Mouse (Mus musculus): ENCODE results near the gene Rtl3. TPM values are rescaled to one million over a fixed set of nuclear protein-coding genes. Genes with fewer than 3 reads are reported as not detected.

Gene Rtl3
- 12.4 and 14.9 TPM in 2 replicates for polyA plus RNA-seq (2014; fragmentation: Nextera tagmentation; extraction: Ambion mirVana)

GRCm38 (mm10) chrX:106840409-106840808, at the start of gene Rtl3:
Rtl3 (minus strand) TSS chrX:106840644.
- no peaks in the 10 kb centered on the region for H3K4me1 ChIP-seq (replicated peaks; ENCODE audit: control insufficient read depth, insufficient read depth, low read length)
- H3K27ac ChIP-seq (ENCODE audit: low read depth), result peak within 1 kb of the TSS; percentile 22; the same call in 1 of the 2 replicates
- H3K9ac ChIP-seq (ENCODE audit: low read length), result no peak within 1 kb of the TSS
- H3K9me3 ChIP-seq (ENCODE audit: control insufficient read depth, low read length), result peaks cover 12% of the 10 kb centered on the region
- ATAC-seq (replicated peaks; ENCODE audit: low FRiP score, low TSS enrichment, low read depth) (no peak), DNase-seq (ENCODE audit: low spot score) (no peak)
- peak within 1 kb of the TSS; percentile 10; the same call in 1 of the 2 replicates for H3K4me3 ChIP-seq (ENCODE audit: low read depth, low read length)
- H3K27me3 ChIP-seq (replicated peaks; ENCODE audit: control insufficient read depth, insufficient read depth, low read length), result no peaks in the 10 kb centered on the region
- peak within 1 kb of the TSS; percentile 32 for H3K4me2 ChIP-seq (ENCODE audit: low read length)
- 28% methylated on average over 7 of the region's 7 CpGs for WGBS
- no peaks in the 10 kb centered on the region for H3K36me3 ChIP-seq (ENCODE audit: control insufficient read depth, insufficient read depth, low read length)

DNA sequence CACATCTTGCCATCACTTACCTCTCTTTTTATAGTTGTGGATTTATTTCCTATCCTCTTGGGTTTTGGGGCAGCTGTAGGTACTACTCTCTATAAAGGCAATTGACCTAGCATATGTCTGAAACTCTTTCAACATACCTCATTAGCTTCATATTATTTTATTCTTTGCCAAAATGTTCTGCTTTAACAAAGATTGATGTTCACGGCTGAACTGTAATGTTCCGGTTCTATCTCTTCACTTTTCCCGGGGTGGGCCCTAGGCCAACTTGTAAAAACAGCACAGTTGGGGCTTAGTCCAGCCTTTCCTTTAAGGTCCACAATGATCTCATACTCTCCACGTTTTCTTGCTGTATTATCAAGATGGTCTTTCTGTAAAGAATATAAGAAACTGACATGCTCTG, 31.9 kb upstream of the Rtl3 start:
- no peaks in the 10 kb centered on the region for H3K4me1 ChIP-seq (replicated peaks; ENCODE audit: control insufficient read depth, insufficient read depth, low read length)
- DNase-seq (ENCODE audit: low spot score) (no peak), ATAC-seq (replicated peaks; ENCODE audit: low FRiP score, low TSS enrichment, low read depth) (no peak)
- no peak overlapping the region for H3K4me2 ChIP-seq (ENCODE audit: low read length)
- 53% methylated on average over 4 of the region's 4 CpGs for WGBS
- H3K36me3 ChIP-seq (ENCODE audit: control insufficient read depth, insufficient read depth, low read length), result no peaks in the 10 kb centered on the region
- H3K9me3 ChIP-seq (ENCODE audit: control insufficient read depth, low read length), result no peaks in the 10 kb centered on the region
- peak overlapping the region; percentile 16; the same call in 1 of the 2 replicates for H3K27ac ChIP-seq (ENCODE audit: low read depth)
- no peak overlapping the region for H3K4me3 ChIP-seq (ENCODE audit: low read depth, low read length)
- no peak overlapping the region for H3K9ac ChIP-seq (ENCODE audit: low read length)
- H3K27me3 ChIP-seq (replicated peaks; ENCODE audit: control insufficient read depth, insufficient read depth, low read length), result no peaks in the 10 kb centered on the region

GRCm38 (mm10) chrX:106871894-106872293, 31.4 kb upstream of the Rtl3 start:
- H3K9ac ChIP-seq (ENCODE audit: low read length), result no peak overlapping the region
- no peaks in the 10 kb centered on the region for H3K36me3 ChIP-seq (ENCODE audit: control insufficient read depth, insufficient read depth, low read length)
- H3K27me3 ChIP-seq (replicated peaks; ENCODE audit: control insufficient read depth, insufficient read depth, low read length), result no peaks in the 10 kb centered on the region
- no peak for ATAC-seq (replicated peaks; ENCODE audit: low FRiP score, low TSS enrichment, low read depth)
- no peak overlapping the region for H3K4me3 ChIP-seq (ENCODE audit: low read depth, low read length)
- 38% methylated on average over 3 of the region's 3 CpGs for WGBS
- no peak overlapping the region for H3K27ac ChIP-seq (ENCODE audit: low read depth)
- no peak for DNase-seq (ENCODE audit: low spot score)
- H3K4me1 ChIP-seq (replicated peaks; ENCODE audit: control insufficient read depth, insufficient read depth, low read length), result no peaks in the 10 kb centered on the region
- H3K4me2 ChIP-seq (ENCODE audit: low read length), result no peak overlapping the region
- no peaks in the 10 kb centered on the region for H3K9me3 ChIP-seq (ENCODE audit: control insufficient read depth, low read length)

DNA sequence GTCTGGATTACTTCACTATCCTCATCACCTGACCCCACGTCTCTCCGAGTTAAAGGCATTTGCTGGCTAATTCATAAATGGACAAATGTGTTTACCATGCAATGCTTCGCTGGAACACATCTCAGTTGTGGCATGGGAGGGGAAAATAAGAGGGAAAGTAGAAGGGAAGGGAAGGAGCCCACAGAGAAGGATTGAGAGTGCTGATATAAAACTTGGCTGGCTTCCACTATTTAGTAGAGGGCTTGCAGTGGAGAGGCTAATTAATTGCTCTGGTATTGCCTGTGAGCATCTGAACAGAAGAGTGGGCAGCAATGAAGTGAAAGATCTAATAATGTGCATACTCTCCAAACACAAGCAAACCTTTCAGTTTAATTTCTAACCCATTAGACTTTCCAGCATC, 31.0 kb upstream of the Rtl3 start:
- Histone ChIP-seq H3K36me3 (ENCODE audit: control insufficient read depth, insufficient read depth, low read length) (no peaks in the 10 kb centered on the region), H3K4me2 (ENCODE audit: low read length) (no peak overlapping the region), H3K9me3 (ENCODE audit: control insufficient read depth, low read length) (no peaks in the 10 kb centered on the region), H3K4me1 (replicated peaks; ENCODE audit: control insufficient read depth, insufficient read depth, low read length) (no peaks in the 10 kb centered on the region), H3K9ac (ENCODE audit: low read length) (no peak overlapping the region), H3K27me3 (replicated peaks; ENCODE audit: control insufficient read depth, insufficient read depth, low read length) (no peaks in the 10 kb centered on the region), H3K27ac (ENCODE audit: low read depth) (no peak overlapping the region), H3K4me3 (ENCODE audit: low read depth, low read length) (no peak overlapping the region)
- 42% methylated on average over 3 of the region's 3 CpGs for WGBS
- DNase-seq (ENCODE audit: low spot score), result no peak
- no peak for ATAC-seq (replicated peaks; ENCODE audit: low FRiP score, low TSS enrichment, low read depth)

DNA sequence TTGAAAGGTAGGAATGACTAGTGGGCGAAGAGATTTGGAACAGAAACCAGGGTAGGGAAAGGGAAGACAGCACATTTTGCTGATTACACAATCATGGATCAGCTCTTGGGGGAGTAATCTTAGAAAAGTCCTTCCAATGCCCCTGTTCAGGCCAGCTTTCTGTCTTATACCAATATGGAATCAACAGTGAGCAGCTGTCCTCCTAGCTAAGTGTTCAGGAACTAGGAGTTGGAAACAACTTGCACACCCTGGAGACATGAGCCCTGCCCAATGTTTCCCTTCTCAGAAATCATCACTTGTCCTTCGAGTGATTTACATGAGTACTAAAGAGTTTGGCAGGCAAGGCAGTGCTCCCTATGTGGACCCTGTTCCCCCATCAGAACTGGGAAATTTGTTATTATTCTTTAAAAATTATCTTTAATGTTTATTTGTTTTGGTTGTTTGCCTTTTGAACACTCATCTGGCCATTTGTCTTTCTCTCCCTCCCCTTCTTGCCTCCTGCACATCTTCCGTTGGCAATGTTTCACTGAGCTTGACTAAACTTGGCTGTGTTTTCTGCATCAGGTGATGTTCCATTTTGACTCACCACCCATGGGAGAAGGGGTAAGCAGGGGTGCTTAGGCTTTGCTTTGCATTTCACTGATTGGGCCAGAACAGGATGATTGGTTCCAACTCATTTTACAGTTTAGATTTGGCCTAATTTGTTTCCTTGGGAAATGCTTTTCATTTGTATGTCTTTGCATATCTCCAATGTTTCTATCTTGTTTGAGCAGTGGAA, 13.3 kb upstream of the Rtl3 start:
- no peaks in the 10 kb centered on the region for H3K4me1 ChIP-seq (replicated peaks; ENCODE audit: control insufficient read depth, insufficient read depth, low read length)
- DNase-seq (ENCODE audit: low spot score) (no peak), ATAC-seq (replicated peaks; ENCODE audit: low FRiP score, low TSS enrichment, low read depth) (no peak)
- H3K36me3 ChIP-seq (ENCODE audit: control insufficient read depth, insufficient read depth, low read length), result no peaks in the 10 kb centered on the region
- H3K27me3 ChIP-seq (replicated peaks; ENCODE audit: control insufficient read depth, insufficient read depth, low read length), result 0 out of 2 replicates have a peak, but pooled peaks cover 3% of the 10 kb centered on the region
- no peak overlapping the region for H3K4me3 ChIP-seq (ENCODE audit: low read depth, low read length)
- H3K27ac ChIP-seq (ENCODE audit: low read depth), result no peak overlapping the region
- H3K9me3 ChIP-seq (ENCODE audit: control insufficient read depth, low read length), result no peaks in the 10 kb centered on the region
- WGBS, result 81% methylated on average over 3 of the region's 3 CpGs
- no peak overlapping the region for H3K4me2 ChIP-seq (ENCODE audit: low read length)
- H3K9ac ChIP-seq (ENCODE audit: low read length), result no peak overlapping the region

DNA sequence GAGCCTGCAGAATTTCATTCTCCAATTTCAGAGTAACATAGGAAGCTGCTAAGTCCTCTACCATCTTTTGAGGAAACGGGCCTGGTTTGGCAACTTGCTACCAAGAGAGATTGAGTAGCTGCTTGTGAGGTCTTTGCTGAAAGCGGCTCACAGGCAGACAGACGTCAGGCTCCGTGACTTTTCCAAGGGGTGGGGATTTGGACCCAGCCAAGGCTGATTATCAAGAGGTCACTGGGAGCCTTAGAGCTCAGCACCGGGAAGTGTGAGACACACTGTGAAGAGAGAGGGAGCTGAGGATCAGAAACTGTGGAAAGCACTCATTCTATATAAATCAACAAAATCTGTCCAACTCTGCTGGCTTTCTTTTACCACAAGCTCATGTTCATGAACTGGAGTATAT, 853 bp downstream of the Rtl3 start:
- ATAC-seq (replicated peaks; ENCODE audit: low FRiP score, low TSS enrichment, low read depth) (no peak), DNase-seq (ENCODE audit: low spot score) (no peak)
- Histone ChIP-seq H3K9me3 (ENCODE audit: control insufficient read depth, low read length) (peaks cover 12% of the 10 kb centered on the region), H3K4me1 (replicated peaks; ENCODE audit: control insufficient read depth, insufficient read depth, low read length) (no peaks in the 10 kb centered on the region), H3K27me3 (replicated peaks; ENCODE audit: control insufficient read depth, insufficient read depth, low read length) (no peaks in the 10 kb centered on the region), H3K4me3 (ENCODE audit: low read depth, low read length) (peak overlapping the region; percentile 10; the same call in 1 of the 2 replicates), H3K4me2 (ENCODE audit: low read length) (peak overlapping the region; percentile 22; the same call in 1 of the 2 replicates), H3K27ac (ENCODE audit: low read depth) (no peak overlapping the region), H3K9ac (ENCODE audit: low read length) (no peak overlapping the region), H3K36me3 (ENCODE audit: control insufficient read depth, insufficient read depth, low read length) (no peaks in the 10 kb centered on the region)
- 38% methylated on average over 5 of the region's 5 CpGs for WGBS

DNA sequence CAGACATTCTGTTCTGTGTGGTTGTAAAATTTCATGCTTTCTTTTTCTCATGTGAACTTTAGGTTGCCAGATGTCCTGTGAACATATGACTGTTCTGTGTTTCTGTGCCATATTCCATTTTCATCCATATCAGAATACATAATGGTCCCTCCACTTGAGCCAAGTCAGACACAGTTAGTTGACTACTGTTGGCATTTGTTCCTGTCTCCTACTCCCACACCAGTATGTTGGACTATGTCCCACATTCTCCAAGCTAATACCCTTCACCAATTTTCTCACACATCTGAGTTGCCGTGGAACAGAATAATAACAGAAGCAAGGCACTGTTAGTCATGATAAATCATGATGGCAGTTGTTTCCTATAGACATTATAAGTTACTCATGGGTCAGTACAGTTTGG, 9.9 kb downstream of the Rtl3 start:
- DNase-seq (ENCODE audit: low spot score) (no peak), ATAC-seq (replicated peaks; ENCODE audit: low FRiP score, low TSS enrichment, low read depth) (no peak)
- H3K27me3 ChIP-seq (replicated peaks; ENCODE audit: control insufficient read depth, insufficient read depth, low read length), result no peaks in the 10 kb centered on the region
- 62% methylated on average over 1 of the region's 1 CpGs for WGBS
- H3K36me3 ChIP-seq (ENCODE audit: control insufficient read depth, insufficient read depth, low read length), result no peaks in the 10 kb centered on the region
- H3K9me3 ChIP-seq (ENCODE audit: control insufficient read depth, low read length), result no peaks in the 10 kb centered on the region
- no peaks in the 10 kb centered on the region for H3K4me1 ChIP-seq (replicated peaks; ENCODE audit: control insufficient read depth, insufficient read depth, low read length)
- H3K9ac ChIP-seq (ENCODE audit: low read length), result no peak overlapping the region
- H3K4me3 ChIP-seq (ENCODE audit: low read depth, low read length), result no peak overlapping the region
- no peak overlapping the region for H3K27ac ChIP-seq (ENCODE audit: low read depth)
- no peak overlapping the region for H3K4me2 ChIP-seq (ENCODE audit: low read length)

GRCm38 (mm10) chrX:106809560-106810226, 30.8 kb downstream of the Rtl3 start:
- Histone ChIP-seq H3K27me3 (replicated peaks; ENCODE audit: control insufficient read depth, insufficient read depth, low read length) (no peaks in the 10 kb centered on the region), H3K4me2 (ENCODE audit: low read length) (no peak overlapping the region), H3K36me3 (ENCODE audit: control insufficient read depth, insufficient read depth, low read length) (no peaks in the 10 kb centered on the region), H3K27ac (ENCODE audit: low read depth) (no peak overlapping the region), H3K9me3 (ENCODE audit: control insufficient read depth, low read length) (no peaks in the 10 kb centered on the region), H3K4me1 (replicated peaks; ENCODE audit: control insufficient read depth, insufficient read depth, low read length) (no peaks in the 10 kb centered on the region), H3K4me3 (ENCODE audit: low read depth, low read length) (no peak overlapping the region), H3K9ac (ENCODE audit: low read length) (no peak overlapping the region)
- ATAC-seq (replicated peaks; ENCODE audit: low FRiP score, low TSS enrichment, low read depth) (no peak), DNase-seq (ENCODE audit: low spot score) (no peak)
- WGBS, result 56% methylated on average over 7 of the region's 7 CpGs

Measured in intestine, embryonic 14.5 days (tissue).